Mouse (Mus musculus) CD4-positive, CD25-positive, alpha-beta regulatory T cell, adult 4 months (primary cell): ENCODE results near the gene Ubac2. TPM values are rescaled to one million over a fixed set of nuclear protein-coding genes. Genes with fewer than 3 reads are reported as not detected.
A peak's percentile ranks its signal among the peaks of the same experiment; 100 is the strongest.

Source experiments
- ATAC-seq: one replicate; pipeline ENCODE4 v1.8.0; 2017
- polyA plus RNA-seq, 2 experiments: library from polyadenylated mRNA; unstranded; fragments of 100-300 nt; shearing (Covaris generic); gene quantifications; one replicate each; pipeline ENCODE4 v1.2.1; 2017

The Ubac2 gene
- polyA plus RNA-seq, 2 experiments from 2014 or later: 83.5 to 93.7 TPM

- ATAC-seq: peak; percentile 92
Measured at GRCm38 (mm10) chr14:122009502-122009901, 131.1 kb downstream of the Ubac2 start.

GRCm38 (mm10) chr14:122010301-122010700, 131.9 kb downstream of the Ubac2 start:
- ATAC-seq: no peak

GRCm38 (mm10) chr14:122011768-122012167, 133.3 kb downstream of the Ubac2 start:
- peak; percentile 44 for ATAC-seq

GRCm38 (mm10) chr14:122012193-122012592, 133.8 kb downstream of the Ubac2 start:
- ATAC-seq: peak; percentile 9

GRCm38 (mm10) chr14:122012814-122013213, 134.4 kb downstream of the Ubac2 start:
- no peak for ATAC-seq

DNA sequence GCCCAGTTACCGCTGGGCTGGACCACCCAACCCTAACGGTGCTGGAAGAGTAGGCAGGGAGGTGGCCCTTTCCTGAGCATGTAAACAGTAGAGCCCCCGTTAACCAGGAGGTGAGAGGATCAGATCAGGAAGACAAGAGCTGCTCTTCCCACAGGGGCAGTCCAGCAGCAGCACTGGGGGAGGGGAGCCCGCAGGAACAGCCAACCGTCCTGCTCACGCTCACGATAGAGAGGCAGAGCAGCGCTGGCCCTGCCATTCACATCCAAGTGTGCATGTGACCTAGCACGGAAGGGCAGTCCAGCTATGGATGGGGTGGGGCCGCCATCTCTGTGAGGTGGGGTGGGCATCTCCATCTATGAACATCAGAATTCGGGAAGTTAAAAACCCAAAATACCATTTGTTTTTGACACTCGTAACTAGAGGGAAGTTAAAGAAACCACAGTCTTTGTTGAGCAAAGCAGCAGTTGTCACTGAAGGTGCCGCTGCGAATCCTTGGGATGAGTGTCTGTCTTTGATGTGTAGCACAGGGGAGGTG, 135.1 kb downstream of the Ubac2 start:
- ATAC-seq: peak; percentile 4

- peak; percentile 35 for ATAC-seq
Measured at GRCm38 (mm10) chr14:122017958-122018357, 139.5 kb downstream of the Ubac2 start.

- ATAC-seq: no peak
Measured at GRCm38 (mm10) chr14:122019389-122019788, 141.0 kb downstream of the Ubac2 start.

GRCm38 (mm10) chr14:122020567-122020966, 142.1 kb downstream of the Ubac2 start:
- ATAC-seq: no peak

DNA sequence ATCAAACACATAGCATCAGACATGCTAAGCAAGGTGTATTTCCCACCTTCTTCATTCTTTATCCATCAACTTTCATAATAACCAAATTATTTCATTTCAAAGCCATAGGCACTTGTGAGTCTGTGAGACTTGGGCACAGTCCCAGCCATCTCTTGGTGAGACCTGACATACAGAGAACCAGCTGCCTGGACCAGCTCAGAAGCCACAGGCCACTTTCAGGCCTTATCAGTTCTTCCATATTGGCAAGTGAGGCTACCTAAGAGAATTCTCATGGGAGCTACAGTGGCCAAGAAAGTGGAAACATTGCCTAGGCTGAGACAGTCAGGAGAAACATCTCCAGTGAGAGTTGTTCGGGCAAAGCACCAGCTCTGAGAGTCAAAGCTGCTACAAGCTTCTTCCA, 144.6 kb downstream of the Ubac2 start:
- ATAC-seq: no peak

- no peak for ATAC-seq
Measured at GRCm38 (mm10) chr14:122023928-122024327, 145.5 kb downstream of the Ubac2 start.

GRCm38 (mm10) chr14:122028926-122029745, 150.7 kb downstream of the Ubac2 start:
- peak; percentile 64 for ATAC-seq

GRCm38 (mm10) chr14:122029851-122030250, 151.4 kb downstream of the Ubac2 start:
- no peak for ATAC-seq

GRCm38 (mm10) chr14:122032045-122032444, 153.6 kb downstream of the Ubac2 start:
- ATAC-seq: no peak

- no peak for ATAC-seq
Measured at GRCm38 (mm10) chr14:122034451-122034850, 156.0 kb downstream of the Ubac2 start, which contains the start of gene Timm8a2. Timm8a2 (plus strand) TSS chr14:122034674.

DNA sequence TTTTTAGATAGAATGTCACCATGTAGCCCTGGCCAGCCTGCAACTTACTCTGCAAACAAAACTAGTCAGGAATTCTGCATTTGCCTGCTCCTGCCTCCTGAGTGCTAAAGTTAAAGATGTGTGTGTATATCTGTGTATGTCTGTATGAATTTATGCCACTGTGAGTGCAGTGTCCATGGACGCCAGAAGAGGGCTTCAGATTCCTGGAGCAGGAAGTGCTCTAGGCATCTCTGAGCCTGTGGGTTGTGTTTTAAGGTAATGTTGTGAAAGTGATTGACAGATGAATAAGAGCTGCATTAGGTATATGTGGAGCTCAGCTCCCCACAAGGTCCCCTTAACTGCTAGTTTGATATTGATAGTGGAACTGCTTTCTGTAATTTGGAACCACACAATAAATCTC, 156.8 kb downstream of the Ubac2 start:
- ATAC-seq: no peak

DNA sequence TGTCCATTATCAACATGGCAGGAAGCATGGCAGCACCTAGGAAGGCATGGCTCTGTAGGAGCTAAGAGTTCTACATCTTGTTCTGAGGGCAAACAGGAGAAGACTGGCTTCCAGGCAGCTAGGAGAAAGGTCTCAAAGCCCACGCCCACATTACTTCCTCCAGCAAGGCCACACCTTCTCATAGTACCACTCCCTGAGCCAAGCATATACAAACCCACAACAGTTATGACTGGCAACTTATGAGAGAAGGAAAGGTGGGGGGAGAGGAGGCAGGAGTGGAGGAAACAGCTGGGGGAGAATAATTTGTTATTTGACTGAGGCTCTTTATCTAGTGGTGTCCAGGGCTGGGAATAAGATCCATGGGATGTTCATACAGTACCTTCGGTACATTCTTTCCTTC, 157.4 kb downstream of the Ubac2 start:
- peak; percentile 98 for ATAC-seq

- ATAC-seq: no peak
Measured at GRCm38 (mm10) chr14:122038874-122039647, 160.6 kb downstream of the Ubac2 start.

GRCm38 (mm10) chr14:122041413-122041825, 163.0 kb downstream of the Ubac2 start:
- ATAC-seq: peak; percentile 70

DNA sequence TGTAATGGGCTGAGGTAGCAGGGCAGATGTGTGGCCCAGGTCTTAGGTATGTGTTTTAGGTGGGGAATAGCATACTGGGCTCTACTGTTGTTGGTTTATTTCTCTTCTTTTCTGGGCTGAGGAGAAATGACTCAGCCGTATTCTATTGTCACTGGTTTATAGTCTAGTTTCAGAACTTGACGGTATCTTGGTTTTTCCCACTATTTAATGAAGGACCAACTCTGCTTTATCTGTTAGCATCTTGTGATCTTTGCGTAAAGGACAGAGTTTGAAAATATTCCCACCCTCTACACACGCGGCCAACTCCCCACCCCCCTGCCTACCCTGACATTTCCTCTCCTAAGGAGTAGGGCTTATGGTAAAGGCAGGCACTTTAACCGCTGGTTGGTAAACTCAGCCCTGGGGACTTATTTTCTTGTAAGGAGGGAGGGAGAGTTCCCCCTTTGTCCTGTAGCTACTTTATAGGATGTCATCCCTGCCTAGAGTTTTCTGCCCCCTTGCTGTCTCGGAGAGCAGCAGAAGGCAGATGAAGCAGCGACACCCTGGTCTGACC, 163.8 kb downstream of the Ubac2 start:
- ATAC-seq: peak; percentile 38

- ATAC-seq: no peak
Measured at GRCm38 (mm10) chr14:122047784-122048183, 169.4 kb downstream of the Ubac2 start.

GRCm38 (mm10) chr14:122048816-122049215, 170.4 kb downstream of the Ubac2 start:
- ATAC-seq: no peak
